Mouse (Mus musculus) adrenal gland, adult 10 weeks (tissue): ENCODE data around the gene Angptl7. TPM values are rescaled to one million over a fixed set of nuclear protein-coding genes. Genes with fewer than 3 reads are reported as not detected.

Experiments
- polyA plus RNA-seq: library from polyadenylated mRNA; stranded (reverse); fragments of 350-450 nt; fragmentation: Illumina TruSeq; extraction: RNeasy Lipid Tissue Mini Kit (QIAGEN cat#74804); gene quantifications from one replicate; pipeline ENCODE4 v1.2.3, GENCODE M21; 2014; ENCODE audit warnings: low read depth, low replicate concordance

The Angptl7 gene
- not detected for polyA plus RNA-seq

GRCm38 (mm10) chr4:148500410-148500867 is at the start of gene Angptl7:
Gene Angptl7, minus strand, starts transcription at chr4:148500460.

GRCm38 (mm10) chr4:148448179-148448852 is 51.9 kb downstream of the Angptl7 start, which contains the start of gene Mtor:
Gene Mtor, plus strand, starts transcription at chr4:148448611.

Other genes with a start within 250 kb of the Angptl7 start
- gene Disp3, start 212.5 kb downstream of the Angptl7 start, polyA plus RNA-seq: not detected
- gene Ubiad1, start 55.7 kb downstream of the Angptl7 start, polyA plus RNA-seq: 3.4 TPM
- gene Mtor, start 51.8 kb downstream of the Angptl7 start, polyA plus RNA-seq: 8.6 TPM
- 8.1 TPM for gene Exosc10, start 58.0 kb upstream of the Angptl7 start, polyA plus RNA-seq
- gene Srm, start 91.0 kb upstream of the Angptl7 start, polyA plus RNA-seq: 0.93 TPM
- not detected for gene Masp2, start 102.1 kb upstream of the Angptl7 start, polyA plus RNA-seq
- 696 TPM for gene Tardbp, start 126.6 kb upstream of the Angptl7 start, polyA plus RNA-seq
- not detected for gene Gm572, start 142.9 kb upstream of the Angptl7 start, polyA plus RNA-seq